In the genomic region with DNA sequence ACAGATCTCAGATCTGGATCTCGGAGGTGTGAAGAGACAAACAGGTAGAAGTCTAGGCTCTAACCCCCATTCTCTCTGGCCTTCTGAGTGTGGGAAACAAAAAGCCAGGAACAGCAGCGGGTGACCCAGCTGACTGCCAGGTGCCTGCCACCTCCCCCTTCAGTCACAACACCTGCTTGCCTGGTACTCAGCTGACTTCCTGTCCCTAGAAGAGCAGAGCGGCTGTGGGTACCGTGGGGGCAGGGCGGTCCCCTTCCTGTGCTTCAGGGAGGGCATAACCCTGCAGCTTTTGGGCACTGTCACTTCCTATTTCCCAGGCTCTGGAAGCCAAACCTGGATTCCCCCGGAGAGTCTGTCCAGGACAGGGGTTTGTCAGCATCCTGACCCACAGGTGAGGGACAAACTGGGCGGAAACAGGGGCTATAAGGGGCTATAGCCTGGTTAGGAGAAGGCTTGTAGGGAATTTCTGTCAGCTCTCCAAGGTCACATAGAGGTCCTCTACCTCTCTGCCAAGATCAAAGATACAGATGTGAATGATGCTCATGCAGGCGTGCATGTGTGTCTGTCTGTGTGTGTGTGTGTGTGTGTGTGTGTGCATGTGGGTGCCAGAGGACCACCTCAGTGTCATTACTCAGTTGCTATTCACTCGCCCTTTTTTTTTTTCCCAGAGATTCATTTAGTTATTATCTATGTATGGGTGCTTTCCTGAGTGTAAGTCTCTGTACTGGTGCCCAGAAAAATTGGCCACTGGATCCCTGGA, we compare ENCODE assay signal across 10 mouse cellular contexts. TPM values are rescaled to one million over a fixed set of nuclear protein-coding genes. Genes with fewer than 3 reads are reported as not detected.
DNase-seq lines count a peak whose midpoint lies in the region; ATAC-seq and TF ChIP-seq lines count a peak whose summit lies in the region.
"Had no signal": no experiment of that assay in that cellular context is flagged by ENCODE, and none has a peak within 500 bp of the region (broad histone marks: within the 10 kb centered on the region; RNA-seq: fewer than 3 reads in every experiment).

No protein-coding gene starts in this region.

- H3K27me3 ChIP-seq in CH12.LX (replicated peaks), result peaks cover 56% of the 10 kb centered on the region
- H3K27me3 ChIP-seq in hindbrain, embryonic 10.5 days (ENCODE audit: insufficient read depth, poor library complexity, severe bottlenecking), result peaks cover 49% of the 10 kb centered on the region
- H3K27me3 ChIP-seq: midbrain, embryonic 15.5 days had no signal

- TF ChIP-seq RAD21 in CH12.LX (IDR thresholded peaks at IDR 0.05; ENCODE audit: low read depth, low read length), result no peak; the same call in 1 of the 2 replicates

- TF ChIP-seq EP300 in CH12.LX (IDR thresholded peaks at IDR 0.05; ENCODE audit: low read length), result peak; percentile 81

- no peaks in the 10 kb centered on the region for H3K79me2 ChIP-seq in CH12.LX (replicated peaks; ENCODE audit: control insufficient read depth, extremely low read depth, insufficient read depth, poor library complexity, severe bottlenecking)

- no peak overlapping the region for H3K9ac ChIP-seq in CH12.LX (ENCODE audit: insufficient read depth, low read depth)
- H3K9ac ChIP-seq: midbrain, embryonic 15.5 days had no signal

- 68% methylated on average over 9 of the region's 9 CpGs for WGBS in hindbrain, embryonic 10.5 days

- no peak overlapping the region for H3K4me3 ChIP-seq in CH12.LX (replicated peaks in 1 of 3; ENCODE audit: low read depth in 2 of 3, low read length in 2 of 3, poor library complexity in 1 of 3)
- no peak overlapping the region for H3K4me3 ChIP-seq in hindbrain, embryonic 10.5 days
- H3K4me3 ChIP-seq: midbrain, embryonic 15.5 days had no signal

- H3K27ac ChIP-seq in CH12.LX (ENCODE audit: insufficient read depth, low read depth), result no peak overlapping the region
- no peak overlapping the region; the same call in 1 of the 2 replicates for H3K27ac ChIP-seq in hindbrain, embryonic 10.5 days
- H3K27ac ChIP-seq: midbrain, embryonic 15.5 days had no signal

- intact Hi-C loops in left cerebral cortex, postnatal 14 days (cut with DNase I), result no loop called here

- TF ChIP-seq POLR2A in CH12.LX (IDR thresholded peaks at IDR 0.05; ENCODE audit: low read depth, low read length), result no peak

- DNase-seq in kidney, adult 11 months, result peak; percentile 60
- no peak for DNase-seq in kidney, adult 8-10 months
- DNase-seq in CH12.LX (ENCODE audit: extremely low read depth), result peak; percentile 69
- peak; percentile 92 to 93 for DNase-seq in thymus, postnatal 10 days (ENCODE audit: low spot score in 2 of 2)
- no peak for DNase-seq in hindbrain, embryonic 10.5 days (ENCODE audit: low spot score)
- no peak for DNase-seq in urinary bladder, adult 2 months (ENCODE audit: low spot score)
- no peak for DNase-seq in left cerebral cortex, postnatal 14 days (ENCODE audit: low spot score in 2 of 2)
- DNase-seq: heart, postnatal 14 days had no signal

- H3K4me2 ChIP-seq in CH12.LX (ENCODE audit: insufficient read depth, low read depth, poor library complexity, severe bottlenecking), result peak overlapping the region; percentile 4; the same call in 1 of the 2 replicates
- H3K4me2 ChIP-seq: midbrain, embryonic 15.5 days had no signal

- no peak for TF ChIP-seq CTCF in CH12.LX (conservative IDR thresholded peaks at IDR 0.05 in 1 of 2, IDR thresholded peaks at IDR 0.05 in 1 of 2; ENCODE audit: low read depth in 2 of 2, low read length in 2 of 2)

- peaks cover 6% of the 10 kb centered on the region for H3K9me3 ChIP-seq in CH12.LX (replicated peaks; ENCODE audit: low read length)
- H3K9me3 ChIP-seq in hindbrain, embryonic 10.5 days, result no peaks in the 10 kb centered on the region
- H3K9me3 ChIP-seq: midbrain, embryonic 15.5 days had no signal

- dilution Hi-C loops in CH12.LX (cut with MboI; ENCODE audit: extremely low pct_ligation_motif_present, extremely low pct_unique_long_range_greater_than_20kb, low sequenced_read_pairs), result no loop called here

- H3K36me3 ChIP-seq in CH12.LX (replicated peaks in 1 of 2; ENCODE audit: control insufficient read depth in 1 of 2, insufficient read depth in 1 of 2, low read length in 1 of 2), result no peaks in the 10 kb centered on the region
- no peaks in the 10 kb centered on the region for H3K36me3 ChIP-seq in hindbrain, embryonic 10.5 days
- H3K36me3 ChIP-seq: midbrain, embryonic 15.5 days had no signal

- ATAC-seq in monocyte, adult 5-6 weeks (replicated peaks; ENCODE audit: insufficient number of reproducible peaks, low FRiP score, low TSS enrichment, poor library complexity, severe bottlenecking), result 0 out of 2 replicates have a peak, but pooled peaks have one; percentile 45
- ATAC-seq: midbrain, embryonic 15.5 days had no signal

- peaks cover 24 to 53% of the 10 kb centered on the region in 2 experiments for H3K4me1 ChIP-seq in CH12.LX (ENCODE audit: control insufficient read depth in 1 of 2, insufficient read depth in 2 of 2)
- H3K4me1 ChIP-seq in hindbrain, embryonic 10.5 days (replicated peaks), result peaks cover 56% of the 10 kb centered on the region

- in situ Hi-C loops in CH12.LX (cut with MboI; ENCODE audit: low pct_ligation_motif_present, low pct_unique_long_range_greater_than_20kb, low sequenced_read_pairs), result loop anchor here (5.0 kb wide), 1 partner anchor 35 kb away; no protein-coding TSS in a partner anchor

TF ChIP-seq in CH12.LX, 34 proteins besides CTCF, POLR2A, EP300 and RAD21 (continues in another document):
- peak; percentile 96 for TF ChIP-seq BHLHE40 (IDR thresholded peaks at IDR 0.05; ENCODE audit: low read depth, low read length)
- no peak for TF ChIP-seq SMC3 (IDR thresholded peaks at IDR 0.05; ENCODE audit: low read depth, low read length)
- no peak for TF ChIP-seq ZNF384 (IDR thresholded peaks at IDR 0.05; ENCODE audit: low read depth, low read length)
- 0 out of 2 replicates have a peak, but pooled peaks have one; percentile 25 for TF ChIP-seq MAX (IDR thresholded peaks at IDR 0.05; ENCODE audit: low read length)
- TF ChIP-seq TCF12 (IDR thresholded peaks at IDR 0.05; ENCODE audit: low read depth, low read length), result peak; percentile 100
- TF ChIP-seq E2F4 (IDR thresholded peaks at IDR 0.05; ENCODE audit: insufficient replicate concordance, low read depth, low read length), result no peak
- TF ChIP-seq HCFC1 (IDR thresholded peaks at IDR 0.05; ENCODE audit: low read depth, low read length), result no peak
- no peak for TF ChIP-seq ZKSCAN1 (IDR thresholded peaks at IDR 0.05; ENCODE audit: borderline replicate concordance, low read depth, low read length)
- TF ChIP-seq IRF4 (IDR thresholded peaks at IDR 0.05; ENCODE audit: low read depth, low read length), result peak; percentile 55; the same call in 1 of the 2 replicates
- TF ChIP-seq RCOR1 (conservative IDR thresholded peaks at IDR 0.05; ENCODE audit: low read depth, low read length), result peak; percentile 58; the same call in 1 of the 2 replicates
- no peak for TF ChIP-seq GABPA (IDR thresholded peaks at IDR 0.05; ENCODE audit: insufficient replicate concordance, low read depth, low read length)
- no peak for TF ChIP-seq TBP (conservative IDR thresholded peaks at IDR 0.05; ENCODE audit: low read depth, low read length)
- no peak for TF ChIP-seq JUND (conservative IDR thresholded peaks at IDR 0.05; ENCODE audit: low read depth, low read length)
- peak; percentile 53; the same call in 1 of the 2 replicates for TF ChIP-seq MXI1 (IDR thresholded peaks at IDR 0.05; ENCODE audit: low read depth, low read length)
- TF ChIP-seq CHD1 (IDR thresholded peaks at IDR 0.05; ENCODE audit: low read depth, low read length), result no peak
- no peak for TF ChIP-seq NRF1 (IDR thresholded peaks at IDR 0.05; ENCODE audit: low read depth, low read length)
- no peak for TF ChIP-seq MYC (IDR thresholded peaks at IDR 0.05; ENCODE audit: low read depth, low read length)
- peak; percentile 59; the same call in 1 of the 2 replicates for TF ChIP-seq ELF1 (IDR thresholded peaks at IDR 0.05; ENCODE audit: low read depth, low read length)
- TF ChIP-seq USF2 (conservative IDR thresholded peaks at IDR 0.05; ENCODE audit: low read depth, low read length), result no peak
- no peak for TF ChIP-seq KAT2A (IDR thresholded peaks at IDR 0.05; ENCODE audit: insufficient replicate concordance, low read length)
- no peak; the same call in 1 of the 2 replicates for TF ChIP-seq USF1 (IDR thresholded peaks at IDR 0.05; ENCODE audit: low read depth, low read length)
- TF ChIP-seq SIN3A (IDR thresholded peaks at IDR 0.05; ENCODE audit: low read length), result peak; percentile 80
- TF ChIP-seq ZC3H11A (IDR thresholded peaks at IDR 0.05; ENCODE audit: low read depth, low read length), result no peak
- no peak for TF ChIP-seq NELFE (IDR thresholded peaks at IDR 0.05; ENCODE audit: low read depth, low read length)
- TF ChIP-seq PAX5 (IDR thresholded peaks at IDR 0.05; ENCODE audit: low read length), result no peak
- no peak for TF ChIP-seq JUN (IDR thresholded peaks at IDR 0.05; ENCODE audit: insufficient read depth, low read depth, low read length)
- peak; percentile 88 for TF ChIP-seq CHD2 (IDR thresholded peaks at IDR 0.05; ENCODE audit: low read length)
- no peak for TF ChIP-seq MAFK (IDR thresholded peaks at IDR 0.05; ENCODE audit: insufficient replicate concordance, low read length)
- TF ChIP-seq ETS1 (conservative IDR thresholded peaks at IDR 0.05; ENCODE audit: low read depth, low read length), result peak; percentile 97
- no peak for TF ChIP-seq POLR2AphosphoS2 (IDR thresholded peaks at IDR 0.05; ENCODE audit: low read depth, low read length)
- peak; percentile 60 for TF ChIP-seq MEF2A (IDR thresholded peaks at IDR 0.05; ENCODE audit: borderline replicate concordance, low read depth, low read length)

RNA-seq across cellular contexts. Expression of gene Socs3, which starts 17.5 kb away (rescaled TPM):
- total RNA-seq in CH12.LX (2012; rRNA removed), result 2.5 and 4.7 TPM in 2 replicates
- total RNA-seq in CH12.LX (2014; rRNA removed), result 1.1 and 1.2 TPM in 2 replicates
- polyA plus RNA-seq in CH12.LX (2012; ENCODE audit: insufficient read length, low read depth), result 0.83 and 1.1 TPM in 2 replicates
- 67.9 to 84.4 TPM (median 70.9 TPM) in 3 replicates for total RNA-seq in monocyte, adult 5-6 weeks (2017)
- polyA plus RNA-seq in hindbrain, embryonic 10.5 days (2016; fragmentation: Nextera tagmentation; extraction: Ambion mirVana), result 12.5 and 14.2 TPM in 2 replicates
- polyA plus RNA-seq in urinary bladder, adult 2 months (2012; rRNA removed), result 7.8 and 9.8 TPM in 2 replicates
- total RNA-seq in left cerebral cortex, postnatal 14 days (2021), result 1 to 10 TPM; 3.7 to 3.8 TPM

RNA-seq across cellular contexts. Expression of gene Pgs1, which starts 33.7 kb away (rescaled TPM):
- total RNA-seq in CH12.LX (2012; rRNA removed), result 60.5 and 64.5 TPM in 2 replicates
- 38.1 and 39.8 TPM in 2 replicates for total RNA-seq in CH12.LX (2014; rRNA removed)
- polyA plus RNA-seq in CH12.LX (2012; ENCODE audit: insufficient read length, low read depth), result 50.4 and 50.8 TPM in 2 replicates
- 20.4 to 31.7 TPM (median 30.1 TPM) in 3 replicates for total RNA-seq in monocyte, adult 5-6 weeks (2017)
- polyA plus RNA-seq in hindbrain, embryonic 10.5 days (2016; fragmentation: Nextera tagmentation; extraction: Ambion mirVana), result 46.2 and 51.9 TPM in 2 replicates
- 24.6 and 31.2 TPM in 2 replicates for polyA plus RNA-seq in urinary bladder, adult 2 months (2012; rRNA removed)
- total RNA-seq in left cerebral cortex, postnatal 14 days (2021), result 10 to 100 TPM; 74.4 to 76.2 TPM

Comparison
In these comparisons a context has a peak if more than half of its experiments do, and no peak if none do; other contexts are left out.
1. DNase-seq: peak in kidney, adult 11 months (single experiment), CH12.LX (single experiment) and thymus, postnatal 10 days (2 of 2); none in kidney, adult 8-10 months (0 of 2), hindbrain, embryonic 10.5 days (single experiment), urinary bladder, adult 2 months (single experiment) and left cerebral cortex, postnatal 14 days (0 of 2).
2. RNA of gene Socs3, which starts 17.5 kb away (total RNA-seq): 67.9 to 84.4 TPM in monocyte, adult 5-6 weeks; 1.1 to 4.7 TPM in CH12.LX and 3.7 to 3.8 TPM in left cerebral cortex, postnatal 14 days; every median in the first group is over 10 times any median in the second.